In genomic region chr6:28261307-28262197, GRCm38 (mm10) we compare ENCODE assay signal across 8 mouse cellular contexts.
DNase-seq lines count a peak whose midpoint lies in the region; ATAC-seq lines count a peak whose summit lies in the region.

No protein-coding gene starts in this region.

- H3K27me3 ChIP-seq in hindbrain, embryonic 11.5 days (ENCODE audit: control insufficient read depth, insufficient read depth, low read length): no peaks in the 10 kb centered on the region

- H3K27ac ChIP-seq in hindbrain, embryonic 11.5 days (ENCODE audit: low read depth, low read length): peak overlapping the region; percentile 81

- H3K4me3 ChIP-seq in hindbrain, embryonic 11.5 days (ENCODE audit: low read depth, low read length): peak overlapping the region; percentile 90

- peak; percentile 95 for ATAC-seq in frontal cortex, adult (ENCODE audit: low TSS enrichment)
- peak; percentile 96 for ATAC-seq in hindbrain, embryonic 11.5 days (ENCODE audit: low FRiP score)

- peak overlapping the region; percentile 92 for H3K4me2 ChIP-seq in hindbrain, embryonic 11.5 days (replicated peaks; ENCODE audit: low read depth, low read length)

- H3K9ac ChIP-seq in hindbrain, embryonic 11.5 days (ENCODE audit: low read depth, low read length): peak overlapping the region; percentile 73

- no peaks in the 10 kb centered on the region for H3K4me1 ChIP-seq in hindbrain, embryonic 11.5 days (replicated peaks; ENCODE audit: control insufficient read depth, insufficient read depth, low read length)

- 0% methylated on average over 48 of the region's 131 CpGs for WGBS in hindbrain, embryonic 11.5 days

- no peaks in the 10 kb centered on the region for H3K9me3 ChIP-seq in hindbrain, embryonic 11.5 days (ENCODE audit: control insufficient read depth, low read length)

- DNase-seq in MEL-GATA-1-ER (ENCODE audit: extremely low read depth, low read depth): peak; percentile 71
- DNase-seq in cerebellum, adult 8-10 months: peak; percentile 87
- DNase-seq in hindbrain, embryonic 11.5 days (ENCODE audit: low spot score): peak; percentile 87
- peak; percentile 84 to 90 for DNase-seq in layer of hippocampus, postnatal 10 days (ENCODE audit: low spot score in 2 of 2)
- peak; percentile 94 for DNase-seq in lung, postnatal 10 days
- peak; percentile 91 for DNase-seq in ovary, postnatal 36 days (ENCODE audit: low spot score)
- DNase-seq in thymus, postnatal 25 days: peak; percentile 91

- no peaks in the 10 kb centered on the region for H3K36me3 ChIP-seq in hindbrain, embryonic 11.5 days (ENCODE audit: control insufficient read depth, insufficient read depth, low read length)

Comparison
In these comparisons a context has a peak if more than half of its experiments do, and no peak if none do; other contexts are left out.
1. Peak in every context shown above with its lines: DNase-seq, ATAC-seq, H3K4me3 ChIP-seq and H3K27ac ChIP-seq.